Mouse (Mus musculus): ENCODE results near the gene Tnfrsf25. TPM values are rescaled to one million over a fixed set of nuclear protein-coding genes. Genes with fewer than 3 reads are reported as not detected.

Tnfrsf25 gene
- polyA plus RNA-seq, 1 experiment from 2014 or later, result 1.5 TPM

- peak; percentile 19; the same call in 1 of the 2 replicates for ATAC-seq (ENCODE audit: borderline replicate concordance, extremely low read depth, low FRiP score, low TSS enrichment)
- no peaks in the 10 kb centered on the region for H3K36me3 ChIP-seq
- H3K27ac ChIP-seq, result no peak overlapping the region
- peaks cover 13% of the 10 kb centered on the region for H3K4me1 ChIP-seq
- H3K9ac ChIP-seq, result no peak overlapping the region
- H3K27me3 ChIP-seq, result peaks cover 84% of the 10 kb centered on the region
- no peaks in the 10 kb centered on the region for H3K9me3 ChIP-seq
- 2% methylated on average over 23 of the region's 23 CpGs for WGBS
- peak overlapping the region; percentile 52 for H3K4me2 ChIP-seq
- H3K4me3 ChIP-seq, result peak overlapping the region; percentile 15
These were observed 38.0 kb downstream of the Tnfrsf25 start for GRCm38 (mm10) chr4:152153771-152154177.

- H3K4me1 ChIP-seq, result peaks cover 14% of the 10 kb centered on the region
- no peak overlapping the region for H3K4me3 ChIP-seq
- no peak overlapping the region for H3K4me2 ChIP-seq
- no peak for ATAC-seq (ENCODE audit: borderline replicate concordance, extremely low read depth, low FRiP score, low TSS enrichment)
- H3K9ac ChIP-seq, result no peak overlapping the region
- H3K9me3 ChIP-seq, result no peaks in the 10 kb centered on the region
- 53% methylated on average over 4 of the region's 4 CpGs for WGBS
- no peaks in the 10 kb centered on the region for H3K36me3 ChIP-seq
- peaks cover 92% of the 10 kb centered on the region for H3K27me3 ChIP-seq
- no peak overlapping the region for H3K27ac ChIP-seq
These were observed 39.3 kb downstream of the Tnfrsf25 start for GRCm38 (mm10) chr4:152155019-152155418.

DNA sequence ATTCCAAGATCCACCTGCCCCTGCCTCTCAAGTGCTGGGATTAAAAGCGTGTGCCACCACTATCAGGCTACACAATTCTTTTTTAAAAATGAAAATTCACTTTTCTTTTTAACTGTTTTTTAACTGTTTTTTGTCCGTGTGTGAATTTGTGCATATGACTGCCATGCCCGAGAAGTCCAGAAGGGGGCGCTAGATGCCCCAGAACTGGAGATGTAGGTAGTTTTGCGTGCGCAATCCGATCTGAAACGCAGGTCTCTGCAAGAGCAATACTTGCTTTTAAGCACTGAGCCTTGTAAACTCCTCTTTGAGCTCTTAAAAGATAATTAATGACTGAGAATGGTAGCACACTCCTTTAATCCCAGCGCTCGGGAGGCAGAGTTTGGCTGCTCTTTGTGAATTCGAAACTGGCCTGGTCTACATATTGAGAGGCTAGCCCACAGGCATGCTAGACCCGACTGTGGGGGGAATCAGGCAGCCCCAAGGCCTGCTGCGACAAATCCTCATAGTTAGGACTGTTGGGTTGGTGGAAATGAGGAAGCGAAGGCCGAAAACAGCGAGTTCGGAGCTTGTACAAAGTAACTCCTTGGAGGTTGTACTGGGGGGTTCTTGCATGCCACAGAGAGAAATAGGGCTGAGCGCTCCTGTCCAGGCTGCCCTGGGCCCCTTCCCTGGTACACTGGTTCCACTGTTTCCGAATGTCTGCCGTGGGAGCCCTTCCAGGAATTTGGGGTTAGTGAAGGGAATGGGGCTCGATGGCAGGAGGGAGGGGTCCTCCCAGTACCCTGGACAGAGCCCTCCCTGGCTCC, 42.2 kb downstream of the Tnfrsf25 start:
- no peak for ATAC-seq (ENCODE audit: borderline replicate concordance, extremely low read depth, low FRiP score, low TSS enrichment)
- Histone ChIP-seq H3K4me2 (peak overlapping the region; percentile 43), H3K36me3 (no peaks in the 10 kb centered on the region), H3K27ac (no peak overlapping the region), H3K9ac (no peak overlapping the region), H3K9me3 (no peaks in the 10 kb centered on the region), H3K27me3 (peaks cover 88% of the 10 kb centered on the region), H3K4me1 (peaks cover 9% of the 10 kb centered on the region), H3K4me3 (peak overlapping the region; percentile 23)
- 14% methylated on average over 21 of the region's 21 CpGs for WGBS

GRCm38 (mm10) chr4:152158585-152159284, 43.0 kb downstream of the Tnfrsf25 start, which contains the start of gene Hes2:
Gene Hes2, plus strand, starts transcription at chr4:152158867.
- Histone ChIP-seq H3K27me3 (peaks cover 81% of the 10 kb centered on the region), H3K27ac (no peak within 1 kb of the TSS), H3K4me1 (peaks cover 9% of the 10 kb centered on the region), H3K9me3 (no peaks in the 10 kb centered on the region), H3K4me2 (peak within 1 kb of the TSS; percentile 43), H3K36me3 (no peaks in the 10 kb centered on the region), H3K9ac (no peak within 1 kb of the TSS), H3K4me3 (peak within 1 kb of the TSS; percentile 23)
- no peak for ATAC-seq (ENCODE audit: borderline replicate concordance, extremely low read depth, low FRiP score, low TSS enrichment)
- WGBS, result 4% methylated on average over 35 of the region's 35 CpGs

DNA sequence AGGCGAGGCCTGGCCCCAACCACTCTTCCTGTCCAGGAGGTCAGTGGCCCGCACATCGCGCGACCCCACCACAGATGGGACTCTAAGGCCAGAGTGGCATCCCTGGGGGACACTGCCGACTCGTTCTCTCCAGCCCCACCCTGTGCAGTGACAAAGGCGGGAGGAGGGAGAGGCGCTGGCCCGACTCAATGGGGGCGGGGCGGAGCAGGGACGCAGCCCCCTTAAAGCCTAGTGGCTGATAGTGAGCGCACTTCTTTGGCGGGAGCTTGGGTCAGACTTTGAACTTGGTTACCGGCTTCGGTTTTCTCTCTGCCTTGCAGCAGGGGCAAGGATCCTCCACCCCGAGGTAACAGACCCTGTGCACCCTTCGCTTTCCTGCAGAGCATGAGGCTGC, 43.5 kb downstream of the Tnfrsf25 start:
- Histone ChIP-seq H3K27me3 (peaks cover 82% of the 10 kb centered on the region), H3K27ac (no peak overlapping the region), H3K4me1 (peaks cover 9% of the 10 kb centered on the region), H3K9ac (no peak overlapping the region), H3K4me2 (peak overlapping the region; percentile 43), H3K4me3 (peak overlapping the region; percentile 23; the same call in 1 of the 2 replicates), H3K36me3 (no peaks in the 10 kb centered on the region), H3K9me3 (no peaks in the 10 kb centered on the region)
- no peak for ATAC-seq (ENCODE audit: borderline replicate concordance, extremely low read depth, low FRiP score, low TSS enrichment)
- 2% methylated on average over 19 of the region's 19 CpGs for WGBS

DNA sequence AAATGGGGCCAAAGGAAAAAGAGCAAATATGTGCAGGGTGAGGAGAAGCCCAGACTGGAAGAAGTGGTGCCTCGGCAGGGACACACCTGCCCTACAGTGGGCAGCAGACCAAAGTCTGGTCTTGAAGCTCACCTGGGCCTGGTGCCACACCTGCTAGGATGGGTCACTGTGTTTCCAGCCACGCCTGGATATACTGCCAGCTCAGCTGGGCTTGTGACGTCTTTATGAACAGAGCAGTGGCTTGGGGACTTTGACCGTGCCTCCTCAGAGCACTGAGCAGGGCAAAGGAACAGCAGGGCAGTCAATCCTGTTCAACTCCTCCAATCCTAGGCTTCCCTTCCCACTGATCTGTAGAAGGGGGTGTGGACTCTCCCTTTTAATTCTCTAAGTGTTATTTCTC, 45.0 kb downstream of the Tnfrsf25 start:
- Histone ChIP-seq H3K27me3 (peaks cover 75% of the 10 kb centered on the region), H3K4me2 (no peak overlapping the region), H3K4me3 (no peak overlapping the region), H3K9ac (no peak overlapping the region), H3K27ac (no peak overlapping the region), H3K9me3 (no peaks in the 10 kb centered on the region), H3K36me3 (no peaks in the 10 kb centered on the region), H3K4me1 (peaks cover 9% of the 10 kb centered on the region)
- ATAC-seq (ENCODE audit: borderline replicate concordance, extremely low read depth, low FRiP score, low TSS enrichment), result no peak
- 39% methylated on average over 4 of the region's 4 CpGs for WGBS

DNA sequence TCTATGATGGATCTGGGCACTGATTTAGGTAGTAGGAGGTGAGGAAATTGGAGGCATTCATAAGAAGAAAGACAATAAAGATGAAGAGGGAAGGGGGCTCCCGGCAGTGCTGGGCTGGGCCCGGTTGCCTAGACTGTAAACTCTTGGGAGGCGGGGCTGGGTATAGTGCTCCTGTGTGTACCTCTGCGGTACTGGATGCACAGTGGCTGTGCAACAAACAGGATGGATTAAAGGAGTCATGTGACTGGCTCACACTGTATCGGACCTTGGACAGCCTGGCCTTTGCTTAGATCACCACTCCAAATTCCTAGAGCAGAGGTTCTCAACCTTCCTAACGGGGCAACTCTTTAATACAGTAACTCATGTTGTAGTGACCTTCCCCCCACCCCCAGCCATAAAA, 45.9 kb downstream of the Tnfrsf25 start:
- no peak overlapping the region for H3K9ac ChIP-seq
- H3K4me3 ChIP-seq, result no peak overlapping the region
- H3K27ac ChIP-seq, result no peak overlapping the region
- ATAC-seq (ENCODE audit: borderline replicate concordance, extremely low read depth, low FRiP score, low TSS enrichment), result no peak
- H3K27me3 ChIP-seq, result peaks cover 70% of the 10 kb centered on the region
- WGBS, result 69% methylated on average over 6 of the region's 6 CpGs
- peaks cover 9% of the 10 kb centered on the region for H3K4me1 ChIP-seq
- H3K4me2 ChIP-seq, result no peak overlapping the region
- H3K36me3 ChIP-seq, result no peaks in the 10 kb centered on the region
- H3K9me3 ChIP-seq, result no peaks in the 10 kb centered on the region

DNA sequence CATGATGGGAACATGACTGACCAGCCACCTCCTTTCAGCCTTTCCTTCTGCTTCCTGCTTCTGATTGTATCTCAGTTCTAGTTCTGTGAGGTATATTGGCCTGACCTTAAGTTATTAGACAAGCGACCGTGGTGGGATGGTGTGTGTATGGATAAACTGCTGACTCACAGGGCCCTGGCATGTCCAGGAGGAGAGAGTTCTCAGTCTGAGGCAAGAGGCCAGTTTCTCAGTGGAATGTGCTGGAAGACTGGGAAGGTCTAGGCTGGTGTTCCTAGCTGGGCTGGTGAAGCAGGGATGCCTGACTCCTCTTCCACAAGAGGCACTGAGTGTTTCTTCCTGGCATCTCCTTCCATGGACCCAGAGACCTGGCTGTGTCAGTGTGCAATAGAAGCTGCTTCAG, 47.0 kb downstream of the Tnfrsf25 start:
- Histone ChIP-seq H3K27me3 (peaks cover 62% of the 10 kb centered on the region), H3K9me3 (no peaks in the 10 kb centered on the region), H3K9ac (no peak overlapping the region), H3K4me2 (no peak overlapping the region), H3K36me3 (no peaks in the 10 kb centered on the region), H3K27ac (no peak overlapping the region), H3K4me3 (no peak overlapping the region), H3K4me1 (peaks cover 9% of the 10 kb centered on the region)
- 74% methylated on average over 2 of the region's 2 CpGs for WGBS
- ATAC-seq (ENCODE audit: borderline replicate concordance, extremely low read depth, low FRiP score, low TSS enrichment), result no peak

DNA sequence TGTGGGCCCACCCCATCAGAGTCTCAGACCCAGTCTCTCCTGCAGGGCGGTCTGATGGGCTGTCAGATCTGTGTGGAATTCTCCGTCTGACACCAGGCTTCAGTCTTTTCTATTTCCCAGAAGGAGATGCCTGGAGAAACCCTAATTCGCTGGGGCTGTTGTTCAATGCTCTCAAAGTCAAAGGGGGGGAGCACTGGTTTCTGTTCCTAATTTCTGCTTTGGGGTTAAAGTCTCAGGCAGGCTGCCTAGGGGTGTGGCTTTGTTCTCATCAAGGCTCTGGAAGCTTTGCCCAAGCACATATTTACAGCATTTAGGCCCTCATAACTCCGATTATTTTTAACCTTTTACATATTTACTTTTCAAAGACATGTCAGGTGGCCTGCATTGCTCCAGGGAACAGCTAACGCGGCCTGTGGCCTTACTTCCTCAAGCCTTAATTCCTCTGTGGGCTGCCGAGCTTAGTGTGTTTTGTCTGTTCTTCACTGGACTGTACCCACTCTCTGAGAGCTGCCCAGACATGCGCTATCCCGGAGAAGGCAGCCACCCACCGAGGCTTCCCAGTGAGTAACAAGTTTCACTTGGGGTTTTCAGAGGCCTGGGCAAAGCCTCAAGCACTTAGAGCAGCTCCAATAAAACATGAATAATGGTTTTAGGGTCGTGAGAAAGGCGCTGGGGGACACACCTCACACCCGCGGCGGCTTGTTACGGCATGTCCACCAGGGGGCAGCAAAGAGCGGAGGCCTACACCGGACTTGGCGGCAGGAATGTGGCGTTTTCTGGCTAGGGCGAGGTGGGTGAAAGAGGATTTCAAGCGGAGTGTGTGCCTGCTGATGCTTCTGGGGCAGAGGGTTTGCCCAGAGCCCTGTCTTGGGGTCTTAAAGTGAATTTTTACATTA, 49.5 kb downstream of the Tnfrsf25 start:
- Histone ChIP-seq H3K4me2 (no peak overlapping the region), H3K9me3 (no peaks in the 10 kb centered on the region), H3K27ac (no peak overlapping the region), H3K4me3 (no peak overlapping the region), H3K27me3 (peaks cover 37% of the 10 kb centered on the region), H3K9ac (no peak overlapping the region), H3K36me3 (no peaks in the 10 kb centered on the region), H3K4me1 (0 out of 2 replicates have a peak, but pooled peaks cover 6% of the 10 kb centered on the region)
- 24% methylated on average over 22 of the region's 22 CpGs for WGBS
- no peak for ATAC-seq (ENCODE audit: borderline replicate concordance, extremely low read depth, low FRiP score, low TSS enrichment)

DNA sequence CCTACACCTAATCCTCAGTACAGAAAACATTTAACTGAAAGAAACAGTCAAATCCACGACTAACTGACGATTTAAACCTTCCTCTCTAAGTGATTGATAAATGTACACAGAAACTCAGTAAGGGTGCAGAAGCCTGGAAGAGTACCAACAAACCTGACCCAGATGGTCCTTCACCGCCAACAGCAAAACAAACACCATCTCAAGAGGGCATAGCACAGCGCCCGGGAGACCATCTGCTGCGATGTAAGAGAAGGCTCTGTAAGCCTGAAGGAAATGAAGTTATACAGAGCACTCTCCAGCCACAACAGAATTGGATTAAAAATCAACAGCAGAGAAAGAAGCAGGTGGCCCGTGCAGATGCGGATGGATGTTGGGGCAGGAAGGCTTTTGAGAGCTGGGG, 52.3 kb downstream of the Tnfrsf25 start:
- Histone ChIP-seq H3K36me3 (no peaks in the 10 kb centered on the region), H3K4me1 (0 out of 2 replicates have a peak, but pooled peaks cover 6% of the 10 kb centered on the region), H3K27me3 (peaks cover 13% of the 10 kb centered on the region; the same call in 1 of the 2 replicates), H3K4me2 (no peak overlapping the region), H3K9ac (no peak overlapping the region), H3K27ac (peak overlapping the region; percentile 66), H3K9me3 (no peaks in the 10 kb centered on the region), H3K4me3 (no peak overlapping the region)
- WGBS, result 39% methylated on average over 8 of the region's 8 CpGs
- no peak; the same call in 1 of the 2 replicates for ATAC-seq (ENCODE audit: borderline replicate concordance, extremely low read depth, low FRiP score, low TSS enrichment)

DNA sequence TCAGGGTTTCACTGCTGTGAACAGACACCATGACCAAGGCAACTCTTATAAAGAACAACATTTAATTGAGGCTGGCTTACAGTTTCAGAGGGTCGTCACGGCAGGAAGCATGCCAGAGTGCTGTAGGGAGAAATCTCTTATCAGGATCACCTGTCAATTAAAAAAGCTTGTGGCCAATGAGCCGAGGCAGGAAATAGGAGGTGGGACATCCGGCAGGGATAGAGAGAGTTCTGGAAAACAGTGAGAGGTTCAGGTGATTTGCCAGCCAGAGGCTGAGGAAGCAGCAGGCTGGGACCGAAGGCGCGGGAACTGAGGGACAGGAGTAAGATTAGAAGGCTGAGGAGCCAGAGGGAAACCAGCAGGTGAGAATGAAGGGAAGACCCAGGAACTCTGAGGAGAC, 53.4 kb downstream of the Tnfrsf25 start:
- WGBS, result 72% methylated on average over 7 of the region's 7 CpGs
- Histone ChIP-seq H3K27ac (no peak overlapping the region), H3K36me3 (no peaks in the 10 kb centered on the region), H3K9me3 (no peaks in the 10 kb centered on the region), H3K9ac (no peak overlapping the region), H3K4me2 (no peak overlapping the region), H3K4me3 (no peak overlapping the region), H3K27me3 (peaks cover 9% of the 10 kb centered on the region; the same call in 1 of the 2 replicates), H3K4me1 (0 out of 2 replicates have a peak, but pooled peaks cover 6% of the 10 kb centered on the region)
- no peak for ATAC-seq (ENCODE audit: borderline replicate concordance, extremely low read depth, low FRiP score, low TSS enrichment)
